Mouse (Mus musculus): ENCODE data around the gene Olfr1043. TPM values are rescaled to one million over a fixed set of nuclear protein-coding genes. Genes with fewer than 3 reads are reported as not detected.
"Not testable (repeated sequence)": the region's sequence is repeated elsewhere in the genome, so short reads cannot be mapped to it uniquely, and the experiment has no call there.

Gene Olfr1043
- polyA plus RNA-seq (2015; fragmentation: Nextera tagmentation; extraction: Ambion mirVana), result not detected in 2 replicates

- Histone ChIP-seq H3K36me3 (ENCODE audit: control insufficient read depth, insufficient read depth, low read length) (no peaks in the 10 kb centered on the region), H3K9ac (ENCODE audit: low read length) (no peak within 1 kb of the TSS), H3K4me2 (replicated peaks; ENCODE audit: low read depth) (no peak within 1 kb of the TSS), H3K4me1 (replicated peaks; ENCODE audit: control insufficient read depth, insufficient read depth) (no peaks in the 10 kb centered on the region), H3K4me3 (ENCODE audit: low read depth, low read length) (no peak within 1 kb of the TSS), H3K9me3 (ENCODE audit: control insufficient read depth, low read length) (no peaks in the 10 kb centered on the region), H3K27me3 (ENCODE audit: control insufficient read depth, insufficient read depth, low read length) (no peaks in the 10 kb centered on the region), H3K27ac (replicated peaks) (no peak within 1 kb of the TSS)
- 82% methylated on average over 2 of the region's 2 CpGs for WGBS
- TF ChIP-seq CTCF (IDR thresholded peaks at IDR 0.05; ENCODE audit: low read depth) (no peak), EP300 (optimal IDR thresholded peaks at IDR 0.05) (no peak)
- no peak for DNase-seq (ENCODE audit: low spot score)
- ATAC-seq (ENCODE audit: low FRiP score, low TSS enrichment), result no peak
Observed at GRCm38 (mm10) chr2:86167422-86167821, at the start of gene Olfr1043. Gene Olfr1043 (minus strand): TSS chr2:86167522.

- H3K27ac ChIP-seq (replicated peaks), result no peak within 1 kb of the TSS
- TF ChIP-seq EP300 (optimal IDR thresholded peaks at IDR 0.05), result no peak
- no peak for TF ChIP-seq CTCF (IDR thresholded peaks at IDR 0.05; ENCODE audit: low read depth)
- no peak for ATAC-seq (ENCODE audit: low FRiP score, low TSS enrichment)
Observed at GRCm38 (mm10) chr2:86202909-86203308, 35.6 kb upstream of the Olfr1043 start, which contains the start of gene Olfr1045. Gene Olfr1045 (minus strand): TSS chr2:86203009.

GRCm38 (mm10) chr2:86195863-86196262 lies 28.5 kb upstream of the Olfr1043 start:
- H3K27me3 ChIP-seq (ENCODE audit: control insufficient read depth, insufficient read depth, low read length), result no peaks in the 10 kb centered on the region
- 41% methylated on average over 1 of the region's 1 CpGs for WGBS
- ATAC-seq (ENCODE audit: low FRiP score, low TSS enrichment) (no peak), DNase-seq (ENCODE audit: low spot score) (no peak)
- no peak overlapping the region for H3K4me2 ChIP-seq (replicated peaks; ENCODE audit: low read depth)
- no peak overlapping the region for H3K9ac ChIP-seq (ENCODE audit: low read length)
- TF ChIP-seq CTCF (IDR thresholded peaks at IDR 0.05; ENCODE audit: low read depth) (no peak), EP300 (optimal IDR thresholded peaks at IDR 0.05) (no peak)
- no peak overlapping the region for H3K4me3 ChIP-seq (ENCODE audit: low read depth, low read length)
- no peaks in the 10 kb centered on the region for H3K4me1 ChIP-seq (replicated peaks; ENCODE audit: control insufficient read depth, insufficient read depth)
- H3K27ac ChIP-seq (replicated peaks), result no peak overlapping the region
- no peaks in the 10 kb centered on the region for H3K36me3 ChIP-seq (ENCODE audit: control insufficient read depth, insufficient read depth, low read length)
- H3K9me3 ChIP-seq (ENCODE audit: control insufficient read depth, low read length), result no peaks in the 10 kb centered on the region

More at GRCm38 (mm10) chr2:86202909-86203308, 35.6 kb upstream of the Olfr1043 start, which contains the start of gene Olfr1045:
- Histone ChIP-seq H3K27me3 (ENCODE audit: control insufficient read depth, insufficient read depth, low read length) (no peaks in the 10 kb centered on the region), H3K4me2 (replicated peaks; ENCODE audit: low read depth) (no peak within 1 kb of the TSS), H3K9me3 (ENCODE audit: control insufficient read depth, low read length) (no peaks in the 10 kb centered on the region), H3K4me1 (replicated peaks; ENCODE audit: control insufficient read depth, insufficient read depth) (no peaks in the 10 kb centered on the region), H3K36me3 (ENCODE audit: control insufficient read depth, insufficient read depth, low read length) (no peaks in the 10 kb centered on the region), H3K4me3 (ENCODE audit: low read depth, low read length) (no peak within 1 kb of the TSS), H3K9ac (ENCODE audit: low read length) (no peak within 1 kb of the TSS)
- DNase-seq (ENCODE audit: low spot score), result no peak

GRCm38 (mm10) chr2:86185583-86185982 lies 18.3 kb upstream of the Olfr1043 start, which contains the start of gene Olfr52:
Gene Olfr52 (minus strand): TSS chr2:86185683.
- H3K4me2 ChIP-seq (replicated peaks; ENCODE audit: low read depth), result no peak within 1 kb of the TSS
- H3K4me3 ChIP-seq (ENCODE audit: low read depth, low read length), result no peak within 1 kb of the TSS
- H3K27ac ChIP-seq (replicated peaks), result no peak within 1 kb of the TSS
- no peaks in the 10 kb centered on the region for H3K36me3 ChIP-seq (ENCODE audit: control insufficient read depth, insufficient read depth, low read length)
- no peaks in the 10 kb centered on the region for H3K9me3 ChIP-seq (ENCODE audit: control insufficient read depth, low read length)
- TF ChIP-seq CTCF (IDR thresholded peaks at IDR 0.05; ENCODE audit: low read depth) (no peak), EP300 (optimal IDR thresholded peaks at IDR 0.05) (no peak)
- ATAC-seq (ENCODE audit: low FRiP score, low TSS enrichment) (no peak), DNase-seq (ENCODE audit: low spot score) (no peak)
- no peaks in the 10 kb centered on the region for H3K4me1 ChIP-seq (replicated peaks; ENCODE audit: control insufficient read depth, insufficient read depth)
- no peaks in the 10 kb centered on the region for H3K27me3 ChIP-seq (ENCODE audit: control insufficient read depth, insufficient read depth, low read length)
- H3K9ac ChIP-seq (ENCODE audit: low read length), result no peak within 1 kb of the TSS

- no peak overlapping the region for H3K27ac ChIP-seq (replicated peaks)
- no peak for TF ChIP-seq CTCF (IDR thresholded peaks at IDR 0.05; ENCODE audit: low read depth)
- TF ChIP-seq EP300 (optimal IDR thresholded peaks at IDR 0.05), result no peak
- WGBS, result 72% methylated on average over 3 of the region's 3 CpGs
- no peaks in the 10 kb centered on the region for H3K27me3 ChIP-seq (ENCODE audit: control insufficient read depth, insufficient read depth, low read length)
- H3K4me3 ChIP-seq (ENCODE audit: low read depth, low read length), result no peak overlapping the region
- H3K4me2 ChIP-seq (replicated peaks; ENCODE audit: low read depth), result no peak overlapping the region
- no peaks in the 10 kb centered on the region for H3K36me3 ChIP-seq (ENCODE audit: control insufficient read depth, insufficient read depth, low read length)
- no peaks in the 10 kb centered on the region for H3K4me1 ChIP-seq (replicated peaks; ENCODE audit: control insufficient read depth, insufficient read depth)
- DNase-seq (ENCODE audit: low spot score) (no peak), ATAC-seq (ENCODE audit: low FRiP score, low TSS enrichment) (no peak)
- H3K9ac ChIP-seq (ENCODE audit: low read length), result no peak overlapping the region
- H3K9me3 ChIP-seq (ENCODE audit: control insufficient read depth, low read length), result no peaks in the 10 kb centered on the region
Observed at GRCm38 (mm10) chr2:86179950-86180349, 12.6 kb upstream of the Olfr1043 start.

- H3K4me2 ChIP-seq (replicated peaks; ENCODE audit: low read depth), result no peak within 1 kb of the TSS
- ATAC-seq (ENCODE audit: low FRiP score, low TSS enrichment) (no peak), DNase-seq (ENCODE audit: low spot score) (no peak)
- no peak within 1 kb of the TSS for H3K27ac ChIP-seq (replicated peaks)
- no peak within 1 kb of the TSS for H3K9ac ChIP-seq (ENCODE audit: low read length)
- H3K27me3 ChIP-seq (ENCODE audit: control insufficient read depth, insufficient read depth, low read length), result no peaks in the 10 kb centered on the region
- no peak within 1 kb of the TSS for H3K4me3 ChIP-seq (ENCODE audit: low read depth, low read length)
- H3K4me1 ChIP-seq (replicated peaks; ENCODE audit: control insufficient read depth, insufficient read depth), result no peaks in the 10 kb centered on the region
- H3K9me3 ChIP-seq (ENCODE audit: control insufficient read depth, low read length), result no peaks in the 10 kb centered on the region
- no peaks in the 10 kb centered on the region for H3K36me3 ChIP-seq (ENCODE audit: control insufficient read depth, insufficient read depth, low read length)
- TF ChIP-seq CTCF (IDR thresholded peaks at IDR 0.05; ENCODE audit: low read depth) (no peak), EP300 (optimal IDR thresholded peaks at IDR 0.05) (no peak)
Observed at GRCm38 (mm10) chr2:86177720-86178119, 10.4 kb upstream of the Olfr1043 start, which contains the start of gene Olfr1044. Gene Olfr1044 (minus strand): TSS chr2:86177820.

GRCm38 (mm10) chr2:86175422-86175821 lies 8.1 kb upstream of the Olfr1043 start:
- not testable (repeated sequence) for H3K27ac ChIP-seq (replicated peaks); ATAC-seq (ENCODE audit: low FRiP score, low TSS enrichment); H3K4me1 ChIP-seq (replicated peaks; ENCODE audit: control insufficient read depth, insufficient read depth); H3K9ac ChIP-seq (ENCODE audit: low read length); H3K36me3 ChIP-seq (ENCODE audit: control insufficient read depth, insufficient read depth, low read length); DNase-seq (ENCODE audit: low spot score); H3K27me3 ChIP-seq (ENCODE audit: control insufficient read depth, insufficient read depth, low read length); H3K4me3 ChIP-seq (ENCODE audit: low read depth, low read length); H3K4me2 ChIP-seq (replicated peaks; ENCODE audit: low read depth); H3K9me3 ChIP-seq (ENCODE audit: control insufficient read depth, low read length)
- WGBS, result 68% methylated on average over 7 of the region's 7 CpGs

All from stomach, postnatal 0 days (tissue).